Mouse (Mus musculus) cerebellum, postnatal 10 days (tissue): ENCODE results near the gene Bbof1.

Source experiments
- DNase-seq, 2 experiments: peaks; one replicate each; pipeline ENCODE4 v3.0.0; 2021; ENCODE audit warnings: mixed read lengths in 2 of 2

The Bbof1 gene

GRCm38 (mm10) chr12:84400653-84401052 is 8.2 kb upstream of the Bbof1 start:
- DNase-seq, result no peak

GRCm38 (mm10) chr12:84402923-84403322 is 5.9 kb upstream of the Bbof1 start:
- no peak for DNase-seq

GRCm38 (mm10) chr12:84404541-84404940 is 4.3 kb upstream of the Bbof1 start:
- DNase-seq, result no peak

GRCm38 (mm10) chr12:84407259-84407658 is 1.6 kb upstream of the Bbof1 start:
- DNase-seq, result no peak

GRCm38 (mm10) chr12:84407874-84408818 is 725 bp upstream of the Bbof1 start:
- peak; percentile 29 to 54 for DNase-seq

GRCm38 (mm10) chr12:84416834-84417604 is 8.1 kb downstream of the Bbof1 start, which contains the start of gene Rnf113a2:
TSS of gene Rnf113a2 (plus strand) at chr12:84417196.
- peak; percentile 92 to 94 for DNase-seq

GRCm38 (mm10) chr12:84417605-84417922 is 8.7 kb downstream of the Bbof1 start:
- no peak for DNase-seq

GRCm38 (mm10) chr12:84423990-84424389 is 15.1 kb downstream of the Bbof1 start:
- no peak for DNase-seq

- DNase-seq, result no peak
Measured at GRCm38 (mm10) chr12:84429825-84430224, 21.0 kb downstream of the Bbof1 start.

GRCm38 (mm10) chr12:84438697-84439096 is 29.8 kb downstream of the Bbof1 start:
- no peak for DNase-seq

GRCm38 (mm10) chr12:84442526-84442925 is 33.7 kb downstream of the Bbof1 start:
- DNase-seq, result no peak

- DNase-seq, result no peak
Measured at GRCm38 (mm10) chr12:84447386-84447785, 38.5 kb downstream of the Bbof1 start.

GRCm38 (mm10) chr12:84448181-84448580 is 39.3 kb downstream of the Bbof1 start:
- DNase-seq, result no peak

GRCm38 (mm10) chr12:84449887-84450286 is 41.0 kb downstream of the Bbof1 start:
- peak in 1 of 2 experiments; percentile 9 for DNase-seq

GRCm38 (mm10) chr12:84450351-84450717 is 41.5 kb downstream of the Bbof1 start:
- DNase-seq, result peak in 1 of 2 experiments; percentile 48

GRCm38 (mm10) chr12:84450718-84451646 is 42.1 kb downstream of the Bbof1 start, which contains the start of the genes Aldh6a1 and Lin52:
TSS of gene Aldh6a1 (minus strand) at chr12:84451004.
TSS of gene Lin52 (plus strand) at chr12:84451422.
- peak; percentile 97 to 98 for DNase-seq

- DNase-seq, result peak; percentile 23 to 28
Measured at GRCm38 (mm10) chr12:84451801-84452200, 42.9 kb downstream of the Bbof1 start.

- DNase-seq, result peak; percentile 15 to 16
Measured at GRCm38 (mm10) chr12:84456911-84457310, 48.0 kb downstream of the Bbof1 start.

- no peak for DNase-seq
Measured at GRCm38 (mm10) chr12:84459845-84460244, 51.0 kb downstream of the Bbof1 start.

- DNase-seq, result no peak
Measured at GRCm38 (mm10) chr12:84461416-84461815, 52.5 kb downstream of the Bbof1 start.

- no peak for DNase-seq
Measured at GRCm38 (mm10) chr12:84462856-84463255, 54.0 kb downstream of the Bbof1 start.

GRCm38 (mm10) chr12:84468701-84469100 is 59.8 kb downstream of the Bbof1 start:
- peak in 1 of 2 experiments; percentile 73 for DNase-seq
